ENCODE assay signal across 20 mouse cellular contexts in the genomic region with DNA sequence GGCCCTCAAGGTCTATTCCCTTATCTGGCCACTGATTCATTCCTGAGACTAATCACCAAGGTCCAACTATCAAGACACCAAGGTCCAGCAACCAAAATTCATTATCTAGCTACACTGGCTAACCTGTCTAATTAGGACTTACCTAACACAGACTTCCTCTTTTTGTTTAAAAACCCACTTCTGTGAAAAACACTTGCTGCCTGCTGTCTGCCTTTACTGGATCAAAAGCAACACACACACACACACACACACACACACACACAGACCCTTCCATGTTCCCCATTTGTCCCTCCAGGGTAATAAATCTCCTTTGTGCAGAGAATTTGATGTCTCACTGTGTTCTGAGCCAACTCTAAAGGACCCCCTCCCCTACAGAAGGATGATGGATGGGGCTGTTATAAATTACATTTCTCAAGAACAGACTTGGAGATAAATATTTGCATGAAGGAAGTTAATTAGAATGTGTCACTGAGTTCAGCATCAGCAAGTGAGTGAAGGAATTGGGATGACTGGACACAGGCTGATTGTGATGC. TPM values are rescaled to one million over a fixed set of nuclear protein-coding genes. Genes with fewer than 3 reads are reported as not detected.
"Had no signal": no experiment of that assay in that cellular context is flagged by ENCODE, and none has a peak within 500 bp of the region (broad histone marks: within the 10 kb centered on the region; RNA-seq: fewer than 3 reads in every experiment).

No protein-coding gene starts in this region.

- H3K27ac ChIP-seq: kidney, embryonic 15.5 days; limb, embryonic 15.5 days; liver, embryonic 13.5 days; lung, embryonic 15.5 days; macrophage; midbrain, embryonic 12.5 days; neural tube, embryonic 13.5 days; stomach, embryonic 15.5 days had no signal

- H3K9ac ChIP-seq: kidney, embryonic 15.5 days; limb, embryonic 15.5 days; liver, embryonic 13.5 days; liver, postnatal 0 days; lung, embryonic 15.5 days; midbrain, embryonic 12.5 days; neural tube, embryonic 13.5 days; stomach, embryonic 15.5 days had no signal

- H3K4me2 ChIP-seq: kidney, embryonic 15.5 days; limb, embryonic 15.5 days; liver, embryonic 13.5 days; lung, embryonic 15.5 days; midbrain, embryonic 12.5 days; neural tube, embryonic 13.5 days; stomach, embryonic 15.5 days had no signal

- H3K9me3 ChIP-seq: kidney, embryonic 15.5 days; limb, embryonic 15.5 days; liver, embryonic 13.5 days; lung, embryonic 15.5 days; midbrain, embryonic 12.5 days; neural tube, embryonic 13.5 days; stomach, embryonic 15.5 days had no signal

- H3K4me3 ChIP-seq: kidney, embryonic 15.5 days; limb, embryonic 15.5 days; liver, embryonic 13.5 days; lung, embryonic 15.5 days; midbrain, embryonic 12.5 days; neural tube, embryonic 13.5 days; stomach, embryonic 15.5 days had no signal

- ATAC-seq: liver, postnatal 0 days; midbrain, embryonic 16.5 days had no signal

- DNase-seq: kidney, postnatal 25 days; layer of hippocampus, postnatal 36 days; liver, embryonic 13.5 days; liver, postnatal 0 days; lung, postnatal 14 days; retina, postnatal 1 day; thymus, postnatal 36 days had no signal

- H3K4me1 ChIP-seq: kidney, embryonic 15.5 days; limb, embryonic 15.5 days; liver, embryonic 13.5 days; lung, embryonic 15.5 days; midbrain, embryonic 12.5 days; neural tube, embryonic 13.5 days; stomach, embryonic 15.5 days had no signal

- H3K36me3 ChIP-seq: kidney, embryonic 15.5 days; limb, embryonic 15.5 days; liver, embryonic 13.5 days; lung, embryonic 15.5 days; midbrain, embryonic 12.5 days; neural tube, embryonic 13.5 days; stomach, embryonic 15.5 days had no signal

- H3K27me3 ChIP-seq: kidney, embryonic 15.5 days; limb, embryonic 15.5 days; liver, embryonic 13.5 days; lung, embryonic 15.5 days; midbrain, embryonic 12.5 days; neural tube, embryonic 13.5 days; stomach, embryonic 15.5 days had no signal

RNA-seq across cellular contexts. Expression of a gene that starts 43.2 kb away (rescaled TPM):
- total RNA-seq: megakaryocyte-erythroid progenitor cell, adult 5-6 weeks had no signal
- polyA plus RNA-seq: kidney, embryonic 15.5 days; limb, embryonic 11.5 days; liver, embryonic 13.5 days; liver, postnatal 0 days; lung, embryonic 15.5 days; macrophage; midbrain, embryonic 12.5 days; spleen, adult 2 months; stomach, embryonic 15.5 days; testis, adult 2 months; thymus, postnatal 0 days had no signal
